Mouse (Mus musculus): ENCODE data around the gene Gm20441. TPM values are rescaled to one million over a fixed set of nuclear protein-coding genes. Genes with fewer than 3 reads are reported as not detected.
"Not testable (repeated sequence)": the region's sequence is repeated elsewhere in the genome, so short reads cannot be mapped to it uniquely, and the experiment has no call there.

Gm20441 gene
- polyA plus RNA-seq, 1 experiment from 2014 or later, result not detected

DNA sequence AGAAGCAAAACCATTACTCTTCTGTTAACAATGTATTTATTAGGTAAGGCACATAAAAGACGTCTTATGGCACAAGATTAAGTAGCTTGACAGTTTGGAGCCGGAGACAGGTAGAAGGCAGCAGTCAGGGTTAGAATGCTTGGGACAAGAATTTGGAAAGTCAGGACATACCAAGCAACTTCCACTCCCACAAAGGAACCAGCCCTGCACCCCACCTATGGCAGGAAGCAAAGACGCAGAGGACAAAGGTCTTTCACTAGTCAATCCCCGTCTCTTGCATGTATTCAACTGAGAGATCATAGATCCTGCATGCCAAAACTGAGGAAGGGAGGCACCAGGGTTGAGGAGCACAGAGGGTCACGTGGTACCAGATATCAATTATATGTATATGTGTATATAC is 6.7 kb downstream of the Gm20441 start:
- 89% methylated on average over 5 of the region's 5 CpGs for WGBS
- Histone ChIP-seq H3K9me3 (ENCODE audit: control insufficient read depth, low read length) (no peaks in the 10 kb centered on the region), H3K27me3 (replicated peaks; ENCODE audit: control insufficient read depth, insufficient read depth, low read length) (no peaks in the 10 kb centered on the region), H3K4me1 (replicated peaks; ENCODE audit: control insufficient read depth, insufficient read depth, low read length) (peaks cover 5% of the 10 kb centered on the region; the same call in 1 of the 2 replicates), H3K4me3 (ENCODE audit: low read depth, low read length) (no peak overlapping the region), H3K36me3 (ENCODE audit: control insufficient read depth, insufficient read depth, low read length) (no peaks in the 10 kb centered on the region), H3K27ac (ENCODE audit: low read depth) (no peak overlapping the region), H3K9ac (ENCODE audit: low read length) (no peak overlapping the region), H3K4me2 (ENCODE audit: low read length) (no peak overlapping the region)
- DNase-seq (ENCODE audit: low spot score) (no peak), ATAC-seq (replicated peaks; ENCODE audit: low FRiP score, low TSS enrichment, low read depth) (no peak)

DNA sequence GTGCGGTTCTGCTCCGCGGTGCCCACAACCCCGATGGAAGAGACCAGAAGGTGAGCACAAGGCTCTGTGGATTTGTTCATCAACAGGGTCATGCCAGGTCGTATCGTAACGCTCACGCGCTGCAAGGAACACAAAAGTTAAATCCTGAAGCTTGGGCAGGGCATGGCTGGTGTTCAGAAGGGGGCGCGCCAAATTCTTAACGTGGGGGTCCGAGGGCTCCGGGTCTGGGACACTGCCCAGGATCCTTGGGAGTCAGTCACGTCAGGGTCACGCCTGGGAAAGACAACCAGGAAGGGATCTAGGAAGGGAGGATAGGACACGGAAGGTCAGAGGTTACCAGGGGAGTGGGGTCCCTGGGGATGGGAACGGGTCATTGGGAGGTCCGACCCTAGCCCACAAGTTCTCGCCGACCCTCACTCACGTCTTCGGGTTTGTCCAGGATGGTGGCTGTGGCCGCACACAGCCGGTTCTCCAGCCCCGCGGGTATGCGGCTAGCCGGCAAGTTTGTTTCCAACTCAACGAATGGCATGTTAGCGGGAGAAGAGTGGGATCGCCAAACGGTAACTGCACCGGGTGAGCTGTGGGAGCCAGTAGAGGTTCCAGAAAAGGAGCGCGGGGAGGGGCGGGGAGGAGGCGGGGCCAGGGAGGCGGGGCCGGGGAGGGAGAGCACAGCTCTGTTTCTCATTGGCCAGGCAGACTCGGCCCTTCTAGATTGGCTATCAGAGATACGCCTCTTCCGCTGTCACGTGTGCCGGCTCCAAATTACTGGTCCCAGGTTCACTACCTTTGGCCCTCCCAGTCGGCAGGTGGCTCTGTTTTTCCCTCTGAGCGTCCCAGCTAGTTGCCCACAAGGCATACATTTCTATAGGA is 7.7 kb downstream of the Gm20441 start, which contains the start of gene Ddt:
Gene Ddt (minus strand): TSS at position 620 of the 870 bp plus-strand sequence.
- H3K4me3 ChIP-seq (ENCODE audit: low read depth, low read length), result peak within 1 kb of the TSS; percentile 64
- H3K27ac ChIP-seq (ENCODE audit: low read depth), result no peak within 1 kb of the TSS
- H3K9me3 ChIP-seq (ENCODE audit: control insufficient read depth, low read length), result no peaks in the 10 kb centered on the region
- DNase-seq (ENCODE audit: low spot score), result peak; percentile 93
- H3K4me1 ChIP-seq (replicated peaks; ENCODE audit: control insufficient read depth, insufficient read depth, low read length), result peaks cover 5% of the 10 kb centered on the region; the same call in 1 of the 2 replicates
- H3K27me3 ChIP-seq (replicated peaks; ENCODE audit: control insufficient read depth, insufficient read depth, low read length), result no peaks in the 10 kb centered on the region
- peak; percentile 94 for ATAC-seq (replicated peaks; ENCODE audit: low FRiP score, low TSS enrichment, low read depth)
- no peaks in the 10 kb centered on the region for H3K36me3 ChIP-seq (ENCODE audit: control insufficient read depth, insufficient read depth, low read length)
- H3K4me2 ChIP-seq (ENCODE audit: low read length), result peak within 1 kb of the TSS; percentile 89
- under 1% methylated on average over 44 of the region's 47 CpGs for WGBS
- H3K9ac ChIP-seq (ENCODE audit: low read length), result peak within 1 kb of the TSS; percentile 57

DNA sequence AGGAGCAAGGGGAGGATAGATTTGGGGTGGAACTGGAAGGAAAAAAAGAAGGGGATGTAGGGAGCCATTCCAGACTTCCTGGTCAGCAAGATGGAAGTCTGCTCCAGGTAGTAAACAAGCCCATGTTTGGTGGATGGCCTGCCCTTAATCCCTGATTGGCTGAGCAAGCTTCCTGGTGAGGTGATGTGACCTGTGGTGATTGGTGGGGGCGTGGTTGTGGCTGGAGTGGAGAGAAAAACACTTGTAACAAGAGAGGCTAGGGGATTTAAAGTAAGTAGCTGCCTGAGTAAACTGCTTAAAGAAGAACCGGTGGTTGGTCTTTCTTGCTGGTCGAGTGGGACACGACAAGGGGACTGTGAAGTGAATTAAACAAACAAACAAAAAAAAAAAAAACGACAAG is 13.0 kb downstream of the Gm20441 start:
- H3K4me3 ChIP-seq (ENCODE audit: low read depth, low read length); ATAC-seq (replicated peaks; ENCODE audit: low FRiP score, low TSS enrichment, low read depth); DNase-seq (ENCODE audit: low spot score); H3K36me3 ChIP-seq (ENCODE audit: control insufficient read depth, insufficient read depth, low read length); H3K9me3 ChIP-seq (ENCODE audit: control insufficient read depth, low read length); H3K4me1 ChIP-seq (replicated peaks; ENCODE audit: control insufficient read depth, insufficient read depth, low read length); H3K27ac ChIP-seq (ENCODE audit: low read depth); H3K4me2 ChIP-seq (ENCODE audit: low read length); H3K9ac ChIP-seq (ENCODE audit: low read length); H3K27me3 ChIP-seq (replicated peaks; ENCODE audit: control insufficient read depth, insufficient read depth, low read length): not testable (repeated sequence)
- 26% methylated on average over 5 of the region's 5 CpGs for WGBS

DNA sequence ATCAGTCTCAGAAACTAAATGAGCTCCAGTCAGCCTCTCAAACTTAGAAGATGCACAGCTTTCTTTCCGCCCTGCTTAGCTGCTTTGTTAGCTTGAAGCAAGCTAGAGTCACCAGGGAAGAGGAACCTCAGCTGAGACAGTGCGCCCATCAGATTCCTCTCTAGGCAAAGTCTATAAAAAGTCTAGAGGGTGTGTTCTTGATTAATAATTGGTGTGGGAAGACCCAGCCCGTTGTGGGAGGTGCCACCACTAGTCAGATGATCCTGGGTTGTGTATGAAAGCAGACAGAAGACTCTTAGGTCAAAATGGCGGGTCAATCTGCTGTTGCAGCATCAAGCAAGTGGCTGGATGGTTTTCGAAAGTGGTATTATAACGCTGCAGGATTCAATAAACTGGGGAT is 13.9 kb downstream of the Gm20441 start:
- no peak overlapping the region for H3K27ac ChIP-seq (ENCODE audit: low read depth)
- H3K4me2 ChIP-seq (ENCODE audit: low read length), result no peak overlapping the region
- H3K4me3 ChIP-seq (ENCODE audit: low read depth, low read length), result no peak overlapping the region
- no peaks in the 10 kb centered on the region for H3K9me3 ChIP-seq (ENCODE audit: control insufficient read depth, low read length)
- peaks cover 5% of the 10 kb centered on the region; the same call in 1 of the 2 replicates for H3K4me1 ChIP-seq (replicated peaks; ENCODE audit: control insufficient read depth, insufficient read depth, low read length)
- DNase-seq (ENCODE audit: low spot score), result no peak
- no peak overlapping the region for H3K9ac ChIP-seq (ENCODE audit: low read length)
- no peaks in the 10 kb centered on the region for H3K36me3 ChIP-seq (ENCODE audit: control insufficient read depth, insufficient read depth, low read length)
- 88% methylated on average over 6 of the region's 6 CpGs for WGBS
- H3K27me3 ChIP-seq (replicated peaks; ENCODE audit: control insufficient read depth, insufficient read depth, low read length), result no peaks in the 10 kb centered on the region
- ATAC-seq (replicated peaks; ENCODE audit: low FRiP score, low TSS enrichment, low read depth), result no peak

DNA sequence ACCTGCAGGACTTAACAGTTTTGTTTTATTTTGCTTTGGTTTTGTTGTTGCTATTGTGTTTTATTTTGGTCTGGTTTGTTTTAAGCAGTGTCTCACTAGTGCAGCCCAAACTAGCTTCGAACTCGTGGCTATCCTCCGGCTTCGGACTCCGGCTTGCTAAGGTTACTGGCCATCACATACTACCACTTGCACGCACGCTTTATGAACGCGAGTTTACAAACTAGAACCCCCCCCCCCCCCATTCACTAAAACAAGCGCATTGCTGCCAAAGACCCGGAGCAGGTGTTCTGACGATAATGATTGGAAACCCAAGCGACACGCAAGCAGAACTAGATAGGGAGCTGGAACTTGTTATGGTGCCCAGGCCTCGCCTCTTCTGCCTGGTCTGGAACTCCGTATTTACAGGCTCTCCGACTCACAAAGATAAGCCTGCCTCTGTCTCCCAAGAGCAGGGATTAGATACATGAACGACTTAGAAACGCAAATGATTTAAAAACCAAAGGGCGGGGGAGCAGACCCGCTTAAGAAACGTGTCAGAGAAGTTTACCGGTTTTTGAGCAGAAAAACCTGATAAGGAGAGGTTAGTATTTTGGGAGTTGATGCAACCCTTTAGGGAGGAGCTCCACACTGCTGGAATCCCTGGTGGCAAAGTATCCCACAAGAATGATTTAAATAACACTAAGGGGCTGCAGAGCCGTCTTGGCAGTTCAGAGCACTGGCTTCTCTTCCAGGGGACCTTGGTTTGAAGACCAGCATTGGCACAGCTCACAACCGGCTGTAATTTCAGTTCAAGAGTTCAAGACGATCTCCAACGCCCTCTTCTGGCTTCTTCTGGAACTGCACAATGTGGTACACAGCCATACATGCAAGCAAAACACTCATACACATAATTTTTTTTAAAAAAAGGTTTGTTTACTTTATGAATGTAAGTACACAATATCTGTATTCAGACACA is 16.0 kb downstream of the Gm20441 start:
- ATAC-seq (replicated peaks; ENCODE audit: low FRiP score, low TSS enrichment, low read depth), result peak; percentile 52
- WGBS, result 1% methylated on average over 27 of the region's 27 CpGs
- peak overlapping the region; percentile 52 for H3K27ac ChIP-seq (ENCODE audit: low read depth)

DNA sequence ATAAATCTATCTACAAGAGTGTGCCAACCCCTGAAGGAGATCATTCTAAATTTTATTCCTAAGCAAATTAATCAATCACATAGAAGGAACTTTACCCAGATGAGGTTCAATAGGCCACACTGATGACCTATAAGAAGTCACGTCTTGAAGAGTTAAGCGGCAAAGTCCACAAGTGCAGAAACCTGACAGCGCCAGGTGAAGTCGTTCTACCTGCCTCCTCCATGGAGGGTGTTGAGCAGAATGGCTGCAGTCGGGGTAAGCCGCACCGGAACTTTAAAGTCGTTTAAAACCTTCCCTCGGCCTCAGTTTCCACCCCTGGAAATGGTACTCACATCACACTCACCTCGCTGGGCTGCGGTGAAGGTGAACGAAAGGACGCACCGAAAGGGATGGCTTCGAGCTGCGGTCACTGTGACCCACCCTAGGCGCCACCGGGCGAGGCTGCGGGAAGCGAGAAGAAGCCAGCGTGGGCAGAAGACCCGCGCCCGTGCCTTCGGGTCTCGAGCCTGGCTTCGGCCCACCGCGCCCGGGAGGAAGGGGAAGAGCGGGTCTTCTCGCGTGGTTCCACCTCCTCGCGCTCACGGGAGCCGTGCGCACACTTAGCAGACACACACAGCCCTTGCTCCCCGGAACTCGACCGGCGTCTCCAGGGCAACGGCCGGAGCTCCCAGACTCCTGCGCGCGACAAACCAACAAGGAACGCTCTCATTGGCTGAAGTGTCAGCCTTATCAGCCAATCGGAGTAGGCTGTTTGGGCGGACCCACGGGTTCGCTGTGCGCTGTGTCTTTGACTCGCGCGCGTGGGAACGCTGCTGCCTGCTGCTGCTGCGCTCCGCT is 16.9 kb downstream of the Gm20441 start, which contains the start of gene Cabin1:
Gene Cabin1 (minus strand): TSS at position 660 of the 837 bp plus-strand sequence.
- H3K9ac ChIP-seq (ENCODE audit: low read length), result peak within 1 kb of the TSS; percentile 82
- peaks cover 5% of the 10 kb centered on the region; the same call in 1 of the 2 replicates for H3K4me1 ChIP-seq (replicated peaks; ENCODE audit: control insufficient read depth, insufficient read depth, low read length)
- no peaks in the 10 kb centered on the region for H3K36me3 ChIP-seq (ENCODE audit: control insufficient read depth, insufficient read depth, low read length)
- H3K4me3 ChIP-seq (ENCODE audit: low read depth, low read length), result peak within 1 kb of the TSS; percentile 96
- ATAC-seq (replicated peaks; ENCODE audit: low FRiP score, low TSS enrichment, low read depth) (peak; percentile 99), DNase-seq (ENCODE audit: low spot score) (peak; percentile 99)
- H3K27me3 ChIP-seq (replicated peaks; ENCODE audit: control insufficient read depth, insufficient read depth, low read length), result no peaks in the 10 kb centered on the region
- H3K27ac ChIP-seq (ENCODE audit: low read depth), result peak within 1 kb of the TSS; percentile 52
- H3K9me3 ChIP-seq (ENCODE audit: control insufficient read depth, low read length), result no peaks in the 10 kb centered on the region
- under 1% methylated on average over 61 of the region's 61 CpGs for WGBS
- H3K4me2 ChIP-seq (ENCODE audit: low read length), result peak within 1 kb of the TSS; percentile 95

More for the DNA sequence above, 16.0 kb downstream of the Gm20441 start:
- Histone ChIP-seq H3K9me3 (ENCODE audit: control insufficient read depth, low read length) (no peaks in the 10 kb centered on the region), H3K9ac (ENCODE audit: low read length) (peak overlapping the region; percentile 82), H3K4me1 (replicated peaks; ENCODE audit: control insufficient read depth, insufficient read depth, low read length) (peaks cover 5% of the 10 kb centered on the region; the same call in 1 of the 2 replicates), H3K36me3 (ENCODE audit: control insufficient read depth, insufficient read depth, low read length) (no peaks in the 10 kb centered on the region), H3K4me2 (ENCODE audit: low read length) (peak overlapping the region; percentile 95), H3K27me3 (replicated peaks; ENCODE audit: control insufficient read depth, insufficient read depth, low read length) (no peaks in the 10 kb centered on the region), H3K4me3 (ENCODE audit: low read depth, low read length) (peak overlapping the region; percentile 96)
- peak; percentile 91 for DNase-seq (ENCODE audit: low spot score)

DNA sequence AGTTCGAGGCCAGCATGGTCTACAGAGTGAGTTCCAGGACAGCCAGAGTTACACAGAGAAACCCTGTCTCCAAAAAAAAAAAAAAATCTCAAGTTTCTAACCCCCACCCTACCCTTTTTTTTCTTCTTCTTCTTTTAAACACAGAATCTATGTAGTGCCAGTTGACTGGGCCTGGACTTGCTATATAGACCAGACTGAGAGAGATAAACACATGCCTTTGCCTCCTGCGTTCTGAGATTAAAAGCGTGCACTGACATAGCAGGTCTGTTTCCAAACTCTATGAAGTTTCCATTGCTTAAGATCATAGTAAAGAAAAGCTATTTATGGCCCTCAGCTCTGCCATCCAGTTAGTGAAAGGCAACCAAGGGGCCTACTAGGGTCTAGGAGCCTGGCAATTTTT is 18.3 kb downstream of the Gm20441 start:
- DNase-seq (ENCODE audit: low spot score) (no peak), ATAC-seq (replicated peaks; ENCODE audit: low FRiP score, low TSS enrichment, low read depth) (no peak)
- Histone ChIP-seq H3K36me3 (ENCODE audit: control insufficient read depth, insufficient read depth, low read length) (peaks cover 10% of the 10 kb centered on the region; the same call in 1 of the 2 replicates), H3K27me3 (replicated peaks; ENCODE audit: control insufficient read depth, insufficient read depth, low read length) (no peaks in the 10 kb centered on the region), H3K4me3 (ENCODE audit: low read depth, low read length) (no peak overlapping the region), H3K4me1 (replicated peaks; ENCODE audit: control insufficient read depth, insufficient read depth, low read length) (peaks cover 5% of the 10 kb centered on the region; the same call in 1 of the 2 replicates), H3K27ac (ENCODE audit: low read depth) (no peak overlapping the region), H3K9ac (ENCODE audit: low read length) (no peak overlapping the region), H3K9me3 (ENCODE audit: control insufficient read depth, low read length) (no peaks in the 10 kb centered on the region), H3K4me2 (ENCODE audit: low read length) (no peak overlapping the region)
- 84% methylated on average over 3 of the region's 3 CpGs for WGBS
